Mouse (Mus musculus) 416B (cell line): ENCODE data around the gene Gm10681.
"Not testable (repeated sequence)": the region's sequence is repeated elsewhere in the genome, so short reads cannot be mapped to it uniquely, and the experiment has no call there.

Source experiments
- DNase-seq: peaks from one replicate; pipeline ENCODE4 v3.0.0; 2011; ENCODE audit warnings: low read depth

The Gm10681 gene

DNA sequence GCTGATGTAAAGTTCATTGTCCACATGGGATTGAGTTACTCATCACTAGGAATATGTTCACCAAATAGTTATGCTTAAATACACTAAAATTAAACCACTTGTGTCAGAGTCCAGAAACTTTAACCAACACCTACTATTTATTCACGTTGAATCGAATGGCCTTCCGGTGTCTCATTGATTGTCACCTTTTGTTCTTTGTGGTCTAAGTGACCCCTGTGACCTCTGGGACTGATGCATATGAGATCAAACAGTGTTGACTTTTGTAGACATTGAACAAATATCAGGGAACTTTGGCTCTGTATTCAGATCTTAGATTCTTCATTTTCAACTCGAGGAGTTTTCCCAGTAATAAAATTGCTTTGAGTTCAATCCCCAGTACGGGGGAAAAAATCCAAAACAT, 81.4 kb downstream of the Gm10681 start:
- not testable (repeated sequence) for DNase-seq
